Mouse (Mus musculus): ENCODE measurements around the gene Svop.

DNA sequence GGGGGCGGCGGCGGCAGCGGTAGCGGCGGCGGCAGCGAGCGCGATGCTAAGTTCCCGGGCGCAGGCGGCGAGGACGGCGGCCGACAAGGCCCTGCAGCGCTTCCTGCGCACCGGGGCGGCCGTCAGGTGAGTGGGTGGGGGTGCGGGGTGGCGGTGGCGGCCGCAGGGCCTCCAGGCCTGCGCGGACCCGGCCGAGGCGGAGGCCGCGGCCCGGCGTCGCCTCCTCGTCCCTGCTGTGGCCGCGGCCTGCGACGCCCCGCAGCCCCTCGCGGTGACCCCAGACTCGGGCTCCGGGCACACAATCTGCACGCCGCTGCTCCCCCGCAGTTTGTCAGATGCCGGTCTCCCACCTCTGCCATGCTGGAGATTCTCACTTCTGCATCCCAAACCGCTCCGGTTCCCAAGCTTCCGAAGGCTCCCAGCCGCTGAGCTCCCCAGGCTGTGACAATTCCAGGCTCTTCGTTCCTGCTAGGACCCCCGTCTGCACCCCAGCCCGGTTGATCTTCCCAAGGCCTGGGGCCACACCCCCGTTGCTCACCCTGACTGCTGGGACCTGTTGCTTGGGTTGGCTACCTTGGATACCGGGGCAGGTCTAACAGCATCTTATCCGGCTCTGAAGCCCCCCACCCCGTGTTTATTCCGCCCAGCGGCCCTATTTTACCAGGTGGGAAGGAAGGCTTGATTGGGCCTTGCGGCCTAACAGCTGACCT lies 9.2 kb upstream of the Svop start:
- TF ChIP-seq CTCF (IDR thresholded peaks at IDR 0.05; ENCODE audit: insufficient read depth, low read length) (no peak), POLR2A (IDR thresholded peaks at IDR 0.05; ENCODE audit: borderline replicate concordance, extremely low read depth, low read depth, low read length) (no peak)

Measured in lung, adult 2 months (tissue).